Mouse (Mus musculus) c-Kit-positive CD71-positive TER-119-positive erythroid progenitor cells, embryonic 14.5 days (primary cell): Measurements from ENCODE around the gene Palm2.
"Not testable (repeated sequence)": the region's sequence is repeated elsewhere in the genome, so short reads cannot be mapped to it uniquely, and the experiment has no call there.

ENCODE experiments used
- DNase-seq: peaks from one replicate; pipeline ENCODE4 v3.0.0-alpha.2; 2013; ENCODE audit warnings: low spot score

Palm2 gene

GRCm38 (mm10) chr4:57433941-57434704 is at the start of gene Palm2:
Gene Palm2 (plus strand): TSS chr4:57434247.
- DNase-seq, result no peak

DNA sequence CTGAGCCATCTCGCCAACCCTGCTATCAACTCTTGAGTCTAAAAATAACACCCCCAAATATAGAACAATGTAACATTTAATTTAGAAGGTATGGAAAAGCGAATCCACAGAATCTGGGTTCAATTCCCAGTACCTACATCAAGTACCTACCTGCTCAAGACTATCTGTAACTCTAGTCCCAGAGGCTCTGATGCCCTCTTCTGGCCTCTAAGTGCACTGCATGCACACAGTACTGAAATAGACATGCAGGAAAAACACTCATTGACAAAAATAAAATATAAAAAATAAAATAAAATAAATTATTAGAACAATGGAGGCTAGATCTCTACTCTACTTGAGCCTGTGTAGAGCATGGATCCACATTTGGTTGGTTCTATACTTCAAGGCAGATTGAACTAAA is 49.7 kb upstream of the Palm2 start:
- no peak for DNase-seq

DNA sequence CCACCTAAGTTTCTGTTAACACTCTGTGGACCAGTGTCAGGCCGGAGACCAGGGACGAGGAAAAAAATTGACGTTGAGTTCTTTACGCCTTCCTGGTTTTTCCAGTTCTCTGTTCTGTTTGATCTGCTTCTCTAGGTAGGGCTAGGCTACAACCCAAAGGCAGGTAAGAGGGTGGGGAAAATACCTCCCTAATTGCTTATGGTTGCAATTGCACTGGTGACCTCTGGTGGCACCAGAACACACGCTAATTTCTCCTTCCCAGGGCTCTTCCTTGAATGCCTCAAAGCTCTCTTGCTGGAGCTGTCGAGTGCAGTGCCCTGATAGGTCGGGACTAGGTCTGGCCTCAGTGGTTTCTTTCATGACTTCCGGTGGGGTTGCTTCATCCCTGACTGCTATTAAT is 42.9 kb upstream of the Palm2 start:
- no peak for DNase-seq

- DNase-seq, result no peak
These were observed 37.6 kb upstream of the Palm2 start for GRCm38 (mm10) chr4:57396414-57396813.

DNA sequence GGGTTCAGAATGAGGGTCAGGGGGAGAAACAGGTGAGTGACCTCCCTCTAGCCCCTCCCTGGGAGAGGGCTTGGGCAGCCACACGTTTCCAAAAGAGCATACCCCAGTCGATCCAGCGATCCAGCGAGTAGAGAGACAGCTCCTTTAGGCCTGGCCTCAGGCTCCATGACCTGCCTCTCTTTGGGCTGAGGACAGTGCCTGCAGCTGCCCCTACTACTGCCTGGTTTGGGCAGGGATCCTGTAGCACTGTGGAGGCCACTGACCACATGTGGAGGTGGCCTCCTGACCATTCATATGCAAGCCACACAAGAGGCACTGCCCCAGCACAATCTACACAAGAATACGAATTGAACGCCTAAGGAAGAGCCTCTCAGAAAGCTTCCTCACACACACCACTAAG is 21.7 kb upstream of the Palm2 start:
- DNase-seq, result not testable (repeated sequence)

GRCm38 (mm10) chr4:57413016-57413415 is 21.0 kb upstream of the Palm2 start:
- DNase-seq, result no peak

- DNase-seq, result not testable (repeated sequence)
These were observed 20.4 kb upstream of the Palm2 start for GRCm38 (mm10) chr4:57413670-57414069.

DNA sequence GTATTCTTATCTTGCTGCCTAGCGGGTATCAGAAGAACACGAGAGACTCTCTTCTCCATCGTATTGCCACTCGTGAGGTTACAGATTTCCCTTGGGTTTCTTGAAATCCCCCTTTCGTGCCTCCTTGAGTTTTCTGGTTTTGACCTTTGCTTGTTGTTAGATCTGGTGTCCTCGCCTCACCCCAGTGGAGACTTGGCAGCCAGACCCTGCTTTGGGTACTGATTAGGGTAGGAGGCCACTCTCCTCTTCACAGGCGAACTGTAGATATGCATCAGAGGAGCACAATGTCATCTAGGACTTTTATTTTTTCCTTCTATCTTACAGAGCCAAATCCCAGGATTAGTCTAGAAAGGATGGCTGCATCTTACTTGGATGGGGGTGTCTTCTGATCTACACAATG is 10.0 kb upstream of the Palm2 start:
- no peak for DNase-seq

GRCm38 (mm10) chr4:57428317-57428716 is 5.7 kb upstream of the Palm2 start:
- no peak for DNase-seq

DNA sequence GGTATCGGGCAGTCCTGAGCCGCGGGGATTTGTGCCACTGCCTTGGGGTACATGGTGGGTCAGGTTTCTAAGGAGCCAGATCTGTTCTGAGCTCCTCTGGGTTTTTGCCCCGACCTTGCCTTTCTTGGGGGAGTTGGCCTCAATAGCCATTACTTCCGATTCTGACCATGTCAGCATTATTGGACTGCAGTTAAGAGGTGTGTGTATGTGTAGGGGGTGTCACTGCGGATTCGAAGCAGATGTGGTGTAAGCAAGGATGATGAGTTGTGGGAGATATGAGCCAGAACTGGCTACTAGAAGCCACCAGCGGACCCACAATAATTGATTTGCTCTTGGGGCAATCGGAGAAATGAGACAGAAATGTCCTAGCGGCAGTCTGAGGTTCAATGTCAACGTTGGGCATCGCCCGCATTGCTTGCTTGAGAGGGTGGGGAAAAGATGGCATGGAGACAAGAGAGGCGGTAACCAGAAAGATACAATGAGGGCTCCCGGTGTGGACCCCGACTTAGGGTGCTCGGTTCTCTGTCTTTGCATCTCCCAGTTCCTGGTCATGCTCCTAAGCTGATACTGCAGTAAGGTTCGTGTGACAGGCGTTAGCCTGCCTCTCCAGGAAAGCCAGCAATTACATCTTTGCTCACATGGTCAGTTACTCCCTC is 786 bp downstream of the Palm2 start:
- DNase-seq, result no peak

- DNase-seq, result no peak
These were observed 2.2 kb downstream of the Palm2 start for GRCm38 (mm10) chr4:57436286-57436685.

GRCm38 (mm10) chr4:57446082-57446481 is 12.0 kb downstream of the Palm2 start:
- DNase-seq, result no peak

- DNase-seq, result no peak
These were observed 12.9 kb downstream of the Palm2 start for GRCm38 (mm10) chr4:57446854-57447444.

- DNase-seq, result no peak
These were observed 17.8 kb downstream of the Palm2 start for GRCm38 (mm10) chr4:57451896-57452295.

DNA sequence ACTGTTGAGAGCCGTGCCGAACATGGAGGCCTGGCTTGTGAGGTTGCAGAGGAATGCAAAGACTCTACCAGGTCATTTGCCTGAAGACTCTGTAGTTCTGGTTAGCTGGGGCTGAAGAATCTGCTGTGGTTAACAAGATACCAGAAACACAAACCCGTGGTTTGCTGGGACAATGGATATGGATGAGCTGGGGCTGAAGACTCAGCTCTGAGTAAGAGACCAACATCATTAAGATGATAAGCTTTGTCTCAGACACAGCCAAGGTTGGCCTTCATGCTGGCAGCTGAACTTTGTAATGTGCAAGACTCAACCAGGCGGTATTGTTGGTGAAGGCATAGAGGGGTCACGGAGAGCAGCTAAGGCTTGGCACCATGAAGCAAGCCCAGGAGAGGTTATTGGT is 18.6 kb downstream of the Palm2 start:
- DNase-seq, result no peak

DNA sequence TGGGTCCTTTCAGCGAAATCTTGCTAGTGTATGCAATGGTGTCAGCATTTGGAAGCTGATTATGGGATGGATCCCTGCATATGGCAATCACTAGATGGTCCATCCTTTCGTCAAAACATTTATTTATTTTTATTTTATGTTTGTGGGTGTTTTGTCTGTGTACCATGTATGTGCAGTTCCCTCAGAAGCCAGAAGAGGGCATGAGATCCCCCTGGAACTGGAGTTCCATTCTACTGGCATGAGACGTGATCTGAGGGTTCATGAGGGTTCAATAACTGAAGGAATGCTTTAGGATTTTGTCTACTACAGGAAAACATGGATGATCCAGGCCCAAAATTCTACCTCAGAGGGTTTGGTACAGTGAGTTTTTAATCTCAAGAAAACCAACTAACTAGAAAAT is 28.3 kb downstream of the Palm2 start:
- DNase-seq, result no peak

GRCm38 (mm10) chr4:57482435-57482834 is 48.4 kb downstream of the Palm2 start:
- no peak for DNase-seq

DNA sequence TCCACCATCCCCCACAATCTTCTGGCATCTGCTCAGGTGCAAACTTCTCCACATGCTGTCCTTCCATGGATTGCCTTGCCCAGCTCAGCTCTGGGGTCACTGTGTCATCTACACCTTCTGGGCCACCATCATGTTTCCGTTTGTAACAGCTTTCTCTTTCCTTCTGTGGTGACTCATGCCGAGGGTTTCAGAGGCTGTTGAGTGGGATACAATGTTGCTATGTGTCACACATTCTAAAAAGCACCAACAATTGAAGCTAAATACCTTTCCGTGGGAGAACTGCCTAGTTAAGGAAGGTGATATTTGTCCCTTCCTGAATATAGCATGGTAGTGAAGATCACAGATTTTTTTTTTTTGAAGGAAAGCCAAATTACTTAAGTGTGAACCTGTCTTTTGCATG is 52.3 kb downstream of the Palm2 start:
- no peak for DNase-seq

DNA sequence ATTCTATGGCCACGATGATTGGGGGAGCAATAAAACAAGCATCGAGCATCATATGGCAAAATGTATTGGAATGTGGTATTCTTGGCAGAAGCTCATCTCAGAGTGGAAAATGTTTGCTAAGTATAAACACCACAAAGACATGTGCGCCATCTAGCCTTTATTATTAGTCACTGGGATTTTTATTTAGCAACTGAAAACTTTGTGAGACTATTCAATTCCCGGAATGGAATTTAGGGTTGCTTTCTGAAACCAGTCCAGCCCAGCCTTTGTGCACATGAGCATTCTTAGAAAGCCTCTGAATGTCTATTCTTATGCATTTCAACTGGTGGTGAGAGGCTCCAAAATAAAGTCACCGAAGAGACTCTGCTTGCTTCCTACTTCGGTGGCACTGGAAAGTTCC is 55.8 kb downstream of the Palm2 start:
- no peak for DNase-seq

DNA sequence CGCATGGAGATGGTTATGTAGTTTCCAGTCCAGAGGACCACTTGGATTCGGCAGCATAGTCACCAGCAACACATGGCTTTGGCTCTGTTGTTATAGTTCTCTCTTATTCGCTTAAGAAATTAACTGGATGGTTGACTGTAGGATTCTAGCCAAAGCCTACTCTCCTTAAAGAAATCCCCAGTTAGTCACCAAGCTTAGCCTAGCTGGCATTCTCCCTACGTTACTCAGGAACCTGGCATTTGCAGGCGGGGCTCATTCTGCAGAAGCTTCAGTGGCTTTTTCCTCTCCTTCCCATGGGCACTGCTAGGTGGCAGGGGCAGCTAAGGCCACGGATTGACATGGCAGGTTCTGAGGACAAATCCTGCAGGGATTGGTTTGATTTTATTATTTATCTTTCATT is 70.7 kb downstream of the Palm2 start:
- no peak for DNase-seq

GRCm38 (mm10) chr4:57510576-57510975 is 76.5 kb downstream of the Palm2 start:
- no peak for DNase-seq

DNA sequence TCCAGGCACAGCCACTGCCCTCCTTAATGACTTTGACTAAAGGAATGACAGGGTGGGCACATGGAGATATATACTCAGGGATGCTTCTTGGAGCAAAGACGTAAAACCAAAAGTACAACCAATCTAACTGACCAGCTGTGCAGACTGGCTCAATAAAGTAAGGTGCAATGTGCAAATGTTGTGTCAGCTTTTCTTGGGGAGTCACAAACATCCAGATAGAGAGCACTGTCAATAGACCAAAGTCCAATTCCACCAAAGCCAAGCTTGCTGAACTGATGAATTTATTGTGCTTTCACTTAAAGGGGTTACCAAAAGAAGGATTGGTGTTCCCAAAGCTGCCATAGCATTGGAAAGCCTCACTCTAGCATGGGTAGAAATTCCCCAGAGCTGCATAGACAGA is 77.7 kb downstream of the Palm2 start:
- no peak for DNase-seq

GRCm38 (mm10) chr4:57513241-57513933 is 79.3 kb downstream of the Palm2 start:
- no peak for DNase-seq
